Mouse (Mus musculus): Measurements from ENCODE around the gene Rnf31.

Gene Rnf31

GRCm38 (mm10) chr14:55605743-55606459 is 14.4 kb downstream of the Rnf31 start:
- 95% methylated on average over 16 of the region's 16 CpGs for WGBS

GRCm38 (mm10) chr14:55608339-55608738 is 16.8 kb downstream of the Rnf31 start:
- 95% methylated on average over 6 of the region's 6 CpGs for WGBS

- 54% methylated on average over 6 of the region's 6 CpGs for WGBS
These were observed 21.8 kb downstream of the Rnf31 start for GRCm38 (mm10) chr14:55613346-55613745.

- 80% methylated on average over 7 of the region's 7 CpGs for WGBS
These were observed 23.2 kb downstream of the Rnf31 start for GRCm38 (mm10) chr14:55614565-55615178.

DNA sequence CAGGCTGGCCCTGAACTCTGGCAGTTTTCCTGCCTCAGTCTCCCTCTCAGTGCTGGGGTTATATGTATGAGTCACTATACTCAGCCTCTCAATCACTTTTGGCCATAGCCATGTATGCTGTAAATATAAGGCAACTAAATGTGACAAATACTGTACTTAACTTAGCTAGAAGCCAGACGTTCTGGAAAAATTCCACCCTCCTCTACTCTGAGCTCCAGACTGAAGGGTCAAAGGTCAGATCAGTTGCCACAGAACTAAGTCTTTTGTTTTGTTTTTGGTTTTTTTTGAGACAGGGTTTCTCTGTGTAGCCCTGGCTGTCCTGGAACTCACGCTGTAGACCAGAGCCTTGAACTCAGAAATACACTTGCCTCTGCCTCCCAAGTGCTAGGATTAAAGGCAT is 24.4 kb downstream of the Rnf31 start:
- 74% methylated on average over 2 of the region's 2 CpGs for WGBS

DNA sequence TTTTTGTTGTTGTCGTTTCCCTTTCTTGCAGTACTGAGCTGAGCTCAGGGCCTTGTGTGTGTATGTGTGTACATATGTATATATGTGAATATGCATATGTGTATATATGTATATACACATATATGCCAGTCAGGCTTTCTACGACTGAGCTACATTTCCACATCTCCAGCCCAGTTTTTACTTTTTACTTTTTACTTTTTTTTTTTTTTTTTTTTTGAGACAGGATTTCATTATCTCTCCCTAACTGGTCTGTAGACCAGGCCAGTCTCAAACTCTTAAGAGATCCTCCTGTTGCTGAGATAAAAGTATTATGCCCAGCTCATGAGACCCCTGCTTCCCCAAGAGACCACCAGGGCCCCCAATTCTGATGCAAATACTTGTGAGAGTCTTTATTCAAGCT is 25.3 kb downstream of the Rnf31 start:
- WGBS: 79% methylated on average over 2 of the region's 2 CpGs

DNA sequence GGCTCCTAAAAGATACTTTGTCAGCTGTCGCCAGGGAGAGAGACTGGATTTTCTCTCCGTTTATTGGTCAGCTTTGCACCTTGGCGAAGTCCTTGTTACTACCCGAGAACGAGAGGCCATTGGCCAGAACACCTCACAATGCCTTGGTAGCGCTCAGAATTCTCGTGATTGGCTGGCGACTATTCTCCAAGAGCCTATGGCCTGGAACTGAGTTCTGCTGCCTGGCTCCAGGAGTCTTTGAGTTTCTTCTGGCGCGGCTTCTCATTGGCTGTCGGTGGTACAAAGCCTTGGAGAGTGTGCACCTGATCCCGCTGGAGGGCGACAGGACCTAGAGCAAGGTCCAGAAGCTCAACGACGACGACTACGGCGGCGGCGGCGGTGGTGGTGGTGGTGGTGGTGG is 26.3 kb downstream of the Rnf31 start, which contains the start of gene Rec8:
TSS of gene Rec8 (plus strand) at position 216 of the 400 bp plus-strand sequence.
- WGBS: 31% methylated on average over 21 of the region's 21 CpGs

DNA sequence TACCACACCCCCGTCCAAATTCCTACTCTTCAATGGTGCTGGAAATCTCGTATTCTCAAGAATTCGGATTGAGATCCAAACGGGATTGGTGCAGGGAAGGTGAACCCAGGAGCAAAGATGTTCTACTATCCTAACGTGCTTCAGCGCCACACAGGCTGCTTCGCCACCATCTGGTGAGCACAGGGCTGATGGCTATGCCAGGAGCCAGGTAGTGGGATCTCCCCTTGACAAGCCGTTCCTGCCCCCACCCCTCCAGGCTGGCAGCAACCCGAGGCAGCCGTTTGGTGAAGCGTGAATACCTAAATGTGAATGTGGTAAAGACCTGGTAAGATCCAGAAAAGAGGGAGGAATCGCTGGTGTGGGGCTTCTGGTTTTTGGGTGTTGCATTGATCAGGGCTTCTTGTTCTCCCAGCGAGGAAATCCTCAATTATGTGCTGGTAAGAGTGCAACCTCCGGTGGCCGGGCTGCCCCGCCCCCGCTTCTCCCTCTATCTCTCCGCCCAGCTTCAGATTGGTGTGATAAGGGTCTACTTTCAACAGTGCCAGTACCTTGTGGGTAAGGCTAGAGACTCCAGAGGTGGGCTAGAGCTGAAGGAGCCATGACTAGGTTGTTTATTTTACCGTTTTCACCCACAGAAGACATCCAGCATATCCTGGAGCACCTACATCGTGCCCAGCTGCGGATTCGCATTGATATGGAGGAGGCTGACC is 27.1 kb downstream of the Rnf31 start:
- WGBS: 49% methylated on average over 22 of the region's 22 CpGs

GRCm38 (mm10) chr14:55628077-55628827 is 36.7 kb downstream of the Rnf31 start:
- WGBS: 92% methylated on average over 27 of the region's 27 CpGs

DNA sequence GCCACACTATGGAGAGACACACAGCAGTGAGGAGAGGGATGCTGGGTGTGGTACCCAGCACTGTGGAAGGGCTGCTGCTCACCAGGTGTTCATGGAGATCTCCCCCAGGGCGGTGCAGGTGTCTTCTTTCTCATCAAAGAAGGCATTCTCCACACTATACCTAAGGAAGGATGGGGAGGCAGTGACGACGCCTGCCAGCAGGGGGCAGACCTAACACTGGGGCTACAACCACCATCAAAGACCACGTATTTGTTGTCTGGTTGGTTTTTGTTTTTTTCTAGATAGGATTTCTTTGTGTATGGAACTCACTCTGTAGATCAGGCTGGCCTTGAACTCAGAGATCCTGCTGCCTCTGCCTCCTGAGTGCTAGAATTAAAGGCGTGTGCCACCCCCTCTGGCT is 37.8 kb downstream of the Rnf31 start:
- 42% methylated on average over 5 of the region's 5 CpGs for WGBS

DNA sequence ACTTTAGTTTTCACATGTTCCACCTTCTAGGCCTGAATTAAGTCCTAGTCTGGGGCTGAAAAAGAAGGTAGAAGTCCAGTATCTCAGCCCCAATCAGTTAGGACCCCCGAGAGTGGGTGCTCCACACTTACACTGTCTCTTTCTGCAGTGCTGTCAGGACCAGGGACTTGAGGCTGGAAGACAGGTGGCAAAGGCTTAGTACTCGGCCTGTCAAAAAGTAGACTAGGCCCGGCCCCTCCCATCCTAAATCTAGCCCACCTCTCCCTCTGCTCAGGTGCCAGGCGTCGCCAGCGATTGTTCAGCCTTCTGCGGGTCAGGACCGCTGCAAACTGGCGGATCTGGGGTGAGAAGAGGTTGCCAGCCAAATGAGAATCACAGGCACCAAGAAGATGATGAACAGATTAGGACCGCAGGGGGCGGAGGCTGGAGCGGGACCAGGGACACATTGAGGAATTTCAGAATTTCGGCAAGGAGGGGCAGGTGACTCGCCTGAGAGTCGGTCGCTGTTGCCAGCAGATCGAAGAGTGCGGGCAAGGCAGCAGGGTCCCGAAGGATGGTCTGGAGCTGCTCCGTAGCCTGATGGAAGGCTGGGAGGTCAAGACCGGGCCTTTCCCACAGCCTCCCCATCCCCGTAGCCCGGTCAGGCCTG is 43.5 kb downstream of the Rnf31 start:
- 3% methylated on average over 23 of the region's 23 CpGs for WGBS

- under 1% methylated on average over 33 of the region's 33 CpGs for WGBS
These were observed 44.1 kb downstream of the Rnf31 start, which contains the start of gene Ipo4 for GRCm38 (mm10) chr14:55635523-55636007. Ipo4 (minus strand) TSS chr14:55635957.

GRCm38 (mm10) chr14:55637795-55638194 is 46.3 kb downstream of the Rnf31 start, which contains the start of gene Gm49378:
Gm49378 (minus strand) TSS chr14:55637895.
- 92% methylated on average over 9 of the region's 9 CpGs for WGBS

DNA sequence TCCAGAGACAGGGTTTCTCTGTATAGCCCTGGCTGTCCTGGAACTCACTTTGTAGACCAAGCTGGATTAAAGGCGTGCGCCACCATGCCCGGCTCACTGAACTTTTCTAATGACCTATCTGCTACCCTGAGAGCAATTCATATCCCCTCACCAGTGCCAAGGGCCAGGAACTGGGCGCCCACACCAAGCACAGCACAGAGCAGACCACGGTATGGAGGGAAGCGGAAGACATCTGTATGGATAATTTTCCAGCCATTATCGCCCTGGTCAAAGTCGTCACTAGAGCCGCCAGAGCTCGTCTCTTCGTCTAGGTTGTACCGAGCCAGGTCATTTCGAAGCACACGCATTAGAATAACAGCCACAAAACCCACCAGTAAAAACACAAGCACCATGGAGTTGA is 49.3 kb downstream of the Rnf31 start:
- WGBS: 95% methylated on average over 14 of the region's 14 CpGs

- WGBS: 95% methylated on average over 13 of the region's 13 CpGs
These were observed 49.8 kb downstream of the Rnf31 start for GRCm38 (mm10) chr14:55641291-55641690.

GRCm38 (mm10) chr14:55642679-55643059 is 51.2 kb downstream of the Rnf31 start:
- WGBS: 18% methylated on average over 8 of the region's 8 CpGs

DNA sequence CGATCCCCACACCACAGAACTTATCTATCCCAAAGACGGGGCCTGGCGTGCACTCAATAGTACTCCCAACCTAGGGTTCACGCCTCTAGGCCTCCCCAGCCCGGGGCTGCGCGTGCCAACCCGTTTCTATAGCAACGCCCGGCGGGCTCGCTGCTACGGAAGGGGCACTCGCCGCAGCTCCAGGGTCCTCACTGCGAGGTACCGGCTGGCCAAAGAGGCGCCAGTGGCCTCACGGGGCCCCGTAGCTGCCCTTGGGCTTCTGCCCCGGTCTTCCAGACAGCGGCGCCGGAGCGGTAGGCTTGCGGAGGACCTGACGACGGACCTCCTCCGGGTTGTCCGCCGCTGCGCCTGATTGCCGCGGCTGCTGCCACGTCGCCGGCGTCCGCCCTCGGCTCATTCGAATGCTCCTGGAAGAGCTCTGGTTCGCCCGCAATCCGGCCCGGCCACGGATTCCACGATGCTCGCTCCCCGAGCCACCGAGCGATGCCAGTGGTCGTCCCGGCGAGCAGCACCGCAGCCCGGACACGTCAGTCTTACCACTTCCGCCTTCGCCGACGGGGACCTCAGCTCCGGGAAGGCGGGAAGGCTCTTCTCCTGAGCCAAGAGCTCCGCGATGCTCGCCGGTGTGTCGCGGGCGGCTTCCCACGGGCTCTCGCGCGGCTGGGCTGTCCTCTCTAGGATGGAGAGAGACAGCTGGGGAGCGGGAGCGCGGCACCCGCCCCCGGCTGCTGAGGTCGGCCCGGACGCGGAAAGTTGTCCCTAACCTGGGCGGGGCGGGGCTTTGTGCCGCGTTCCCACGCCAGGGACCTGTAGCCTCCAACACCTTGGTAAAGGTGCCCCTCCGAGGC is 51.8 kb downstream of the Rnf31 start, which contains the start of gene Tm9sf1:
TSS of gene Tm9sf1 (minus strand) at position 747 of the 848 bp plus-strand sequence.
- WGBS: under 1% methylated on average over 89 of the region's 89 CpGs

- 17% methylated on average over 17 of the region's 17 CpGs for WGBS
These were observed 52.9 kb downstream of the Rnf31 start for GRCm38 (mm10) chr14:55644261-55644888.

DNA sequence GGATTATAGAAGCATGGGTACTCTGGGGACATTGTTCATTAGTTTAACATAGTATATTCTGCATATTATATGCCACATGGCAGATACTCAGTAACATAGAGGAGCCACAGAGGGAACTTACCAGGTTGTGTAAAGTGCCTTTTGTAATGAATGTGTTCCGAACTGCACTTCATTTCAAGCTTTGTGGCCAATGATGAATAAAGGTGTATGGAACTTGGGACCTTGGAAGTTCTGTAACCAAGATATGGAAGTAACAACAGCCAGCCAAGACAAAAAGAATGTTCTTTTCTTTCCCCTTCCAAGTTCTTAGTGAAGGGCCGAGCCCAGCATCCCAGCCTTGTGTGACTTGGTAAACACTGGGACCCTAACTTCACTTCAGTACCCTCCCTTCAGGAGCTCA is 58.4 kb downstream of the Rnf31 start, which contains the start of gene Tssk4:
TSS of gene Tssk4 (plus strand) at position 301 of the 400 bp plus-strand sequence.
- WGBS: 95% methylated on average over 2 of the region's 2 CpGs

GRCm38 (mm10) chr14:55651528-55651927 is 60.0 kb downstream of the Rnf31 start:
- 95% methylated on average over 7 of the region's 7 CpGs for WGBS
